Mouse (Mus musculus) thymus, adult 18-20 months (tissue): ENCODE data around the gene Rac1.

Experiments used
- DNase-seq, 2 experiments: peaks; one replicate each; pipeline ENCODE4 v3.0.0; 2022; ENCODE audit warnings: mixed read lengths in 2 of 2

The Rac1 gene

GRCm38 (mm10) chr5:143491736-143492135 is 36.1 kb downstream of the Rac1 start:
- no peak for DNase-seq

GRCm38 (mm10) chr5:143489749-143490342 is 38.0 kb downstream of the Rac1 start:
- DNase-seq, result no peak

- no peak for DNase-seq
Observed at GRCm38 (mm10) chr5:143487998-143488397, 39.8 kb downstream of the Rac1 start.

- DNase-seq, result no peak
Observed at GRCm38 (mm10) chr5:143487193-143487592, 40.6 kb downstream of the Rac1 start.

- DNase-seq, result no peak
Observed at GRCm38 (mm10) chr5:143484955-143485354, 42.9 kb downstream of the Rac1 start.

- DNase-seq, result no peak
Observed at GRCm38 (mm10) chr5:143477901-143478300, 49.9 kb downstream of the Rac1 start.

- no peak for DNase-seq
Observed at GRCm38 (mm10) chr5:143476013-143476412, 51.8 kb downstream of the Rac1 start.

GRCm38 (mm10) chr5:143475153-143475844 is 52.5 kb downstream of the Rac1 start:
- no peak for DNase-seq

- DNase-seq, result no peak
Observed at GRCm38 (mm10) chr5:143471953-143472618, 55.8 kb downstream of the Rac1 start.

- no peak for DNase-seq
Observed at GRCm38 (mm10) chr5:143471165-143471546, 56.7 kb downstream of the Rac1 start.

- DNase-seq, result no peak
Observed at GRCm38 (mm10) chr5:143470421-143471164, 57.2 kb downstream of the Rac1 start.

GRCm38 (mm10) chr5:143469628-143470027 is 58.2 kb downstream of the Rac1 start:
- no peak for DNase-seq

GRCm38 (mm10) chr5:143467931-143468330 is 59.9 kb downstream of the Rac1 start:
- no peak for DNase-seq

- no peak for DNase-seq
Observed at GRCm38 (mm10) chr5:143466891-143467669, 60.8 kb downstream of the Rac1 start.

- no peak for DNase-seq
Observed at GRCm38 (mm10) chr5:143465156-143466085, 62.4 kb downstream of the Rac1 start.

GRCm38 (mm10) chr5:143464757-143465118 is 63.1 kb downstream of the Rac1 start:
- no peak for DNase-seq

GRCm38 (mm10) chr5:143464100-143464756 is 63.6 kb downstream of the Rac1 start, which contains the start of gene Daglb:
TSS of gene Daglb (plus strand) at chr5:143464584.
- DNase-seq, result peak; percentile 82 to 84

- DNase-seq, result no peak
Observed at GRCm38 (mm10) chr5:143463671-143464070, 64.2 kb downstream of the Rac1 start.
